Mouse (Mus musculus): ENCODE measurements around the gene Psmd1. TPM values are rescaled to one million over a fixed set of nuclear protein-coding genes. Genes with fewer than 3 reads are reported as not detected.

Gene Psmd1
- total RNA-seq, 2 experiments from 2014 or later: 91.4 to 97.4 TPM

Other genes with a start within 250 kb of the Psmd1 start
- 10 to 100 TPM; 48.7 to 50.4 TPM for gene Itm2c, start 170.1 kb upstream of the Psmd1 start, total RNA-seq (2021)
- gene 4933407L21Rik, start 135.9 kb upstream of the Psmd1 start, total RNA-seq (2021): under 1 TPM; 0.31 to 0.33 TPM
- not detected for gene Gpr55, start 103.4 kb upstream of the Psmd1 start, total RNA-seq (2021)
- not detected for gene Spata3, start 47.6 kb upstream of the Psmd1 start, total RNA-seq (2021)
- under 1 TPM; 0.06 to 0.07 TPM for gene 2810459M11Rik, start 18.5 kb upstream of the Psmd1 start, total RNA-seq (2021)
- under 1 TPM; 0.31 to 0.80 TPM for gene Htr2b, start 47.6 kb downstream of the Psmd1 start, total RNA-seq (2021)
- under 1 TPM; 0.44 to 0.68 TPM for gene Gm21972, start 69.2 kb downstream of the Psmd1 start, total RNA-seq (2021)
- 1 to 10 TPM; 2.5 to 2.6 TPM for gene Armc9, start 90.4 kb downstream of the Psmd1 start, total RNA-seq (2021)
- under 1 TPM in 1 of 2 experiments, not detected in 1; 0.12 TPM for gene B3gnt7, start 238.4 kb downstream of the Psmd1 start, total RNA-seq (2021)